Mouse (Mus musculus) left cerebral cortex, postnatal 14 days (tissue): ENCODE measurements around the gene Spdl1. TPM values are rescaled to one million over a fixed set of nuclear protein-coding genes. Genes with fewer than 3 reads are reported as not detected.
"Not testable (repeated sequence)": the region's sequence is repeated elsewhere in the genome, so short reads cannot be mapped to it uniquely, and the experiment has no call there.

ENCODE experiments used
- DNase-seq, 2 experiments: peaks; one replicate each; pipeline ENCODE4 v3.0.0; 2021 to 2022; ENCODE audit warnings: low spot score in 2 of 2, mixed read lengths in 1 of 2
- intact Hi-C: fragments of 180-260 bp; cut with DNase I; formaldehyde crosslinking; loops from one replicate; pipeline ENCODE4 v1.15.1; 2025
- total RNA-seq, 2 experiments: library from RNA; stranded (reverse); gene quantifications; 2 replicates each; pipeline ENCODE4 v1.2.3; 2021

Gene Spdl1
- total RNA-seq, 2 experiments from 2014 or later: 0.70 to 0.91 TPM

DNA sequence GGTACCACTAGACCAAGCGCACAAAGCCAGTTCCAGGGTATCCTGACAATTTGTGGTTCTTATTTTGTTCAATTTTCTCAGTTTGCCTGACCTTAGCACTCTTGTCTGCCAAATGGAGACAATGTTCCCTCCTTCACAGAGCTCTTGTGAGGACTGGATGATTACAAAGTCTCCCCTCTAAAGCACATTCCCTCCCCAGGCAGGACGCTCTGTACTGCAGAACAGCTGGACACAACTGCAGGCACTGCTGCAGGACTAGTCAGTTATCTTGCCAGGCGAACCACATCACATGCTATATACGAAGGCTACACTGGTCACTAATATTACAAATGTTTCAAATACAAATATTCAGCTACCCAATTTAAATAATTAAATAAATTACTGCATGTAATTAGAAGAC, 8.7 kb downstream of the Spdl1 start:
- DNase-seq: no peak

GRCm38 (mm10) chr11:34814767-34815166, 18.7 kb downstream of the Spdl1 start:
- intact Hi-C loops: loop anchor here (5.0 to 10.0 kb wide), 3 partner anchors 500 to 680 kb away; partner anchors contain the start of gene Fam196b
- peak; percentile 26 to 37 for DNase-seq

More for the DNA sequence above, 8.7 kb downstream of the Spdl1 start:
- intact Hi-C loops: no loop called here

- no peak for DNase-seq
- intact Hi-C loops: loop anchor here (5.0 to 10.0 kb wide), 3 partner anchors 500 to 680 kb away; partner anchors contain the start of gene Fam196b
Measured at GRCm38 (mm10) chr11:34814319-34814718, 19.1 kb downstream of the Spdl1 start.

DNA sequence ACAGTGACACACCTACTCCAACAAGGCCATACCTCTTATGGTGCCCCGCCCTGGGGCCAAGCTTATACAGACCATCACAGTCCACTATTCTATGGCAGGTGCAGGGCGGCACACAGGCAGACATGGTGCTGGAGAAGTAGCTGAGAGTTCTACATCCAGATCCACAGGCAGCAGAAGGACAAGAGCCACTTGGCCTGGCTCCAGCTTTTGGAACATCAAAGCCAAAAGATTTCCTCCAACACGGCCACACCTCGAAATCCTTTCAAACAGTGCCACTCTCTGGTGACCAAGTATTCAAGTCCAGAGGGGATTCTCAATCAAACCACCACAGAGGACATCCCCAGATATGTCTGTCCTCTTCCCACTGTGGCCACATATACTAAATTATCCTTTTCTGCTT, 28.4 kb downstream of the Spdl1 start:
- DNase-seq, intact Hi-C loops: not testable (repeated sequence)

GRCm38 (mm10) chr11:34798066-34798465, 35.4 kb downstream of the Spdl1 start:
- not testable (repeated sequence) for DNase-seq
- intact Hi-C loops: loop anchor here (5.0 kb wide), 1 partner anchor 571 kb away; no protein-coding TSS in a partner anchor

DNA sequence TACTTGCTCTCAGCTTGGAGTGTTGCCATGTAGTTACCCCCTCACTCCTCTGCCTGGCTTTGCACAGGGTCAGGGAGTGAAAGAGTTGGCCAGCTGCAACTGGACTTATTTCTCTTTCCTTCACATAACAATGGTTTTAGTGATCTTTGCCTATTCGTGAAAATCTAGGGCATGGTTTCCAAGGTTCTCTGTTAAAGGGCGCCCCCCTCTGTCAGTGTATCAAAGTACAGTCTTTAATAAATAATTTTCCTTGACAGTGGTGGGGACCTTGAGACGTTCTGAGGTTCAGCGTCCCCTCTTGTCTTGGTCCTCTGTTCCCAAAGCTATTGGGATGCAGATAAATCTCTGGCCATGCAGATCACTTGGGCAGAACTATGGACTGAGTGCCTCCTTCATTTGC, 37.3 kb downstream of the Spdl1 start:
- intact Hi-C loops: loop anchor here (5.0 kb wide), 1 partner anchor 569 kb away; no protein-coding TSS in a partner anchor
- DNase-seq: no peak

GRCm38 (mm10) chr11:34791872-34792271, 41.6 kb downstream of the Spdl1 start:
- no peak for DNase-seq
- intact Hi-C loops: no loop called here

DNA sequence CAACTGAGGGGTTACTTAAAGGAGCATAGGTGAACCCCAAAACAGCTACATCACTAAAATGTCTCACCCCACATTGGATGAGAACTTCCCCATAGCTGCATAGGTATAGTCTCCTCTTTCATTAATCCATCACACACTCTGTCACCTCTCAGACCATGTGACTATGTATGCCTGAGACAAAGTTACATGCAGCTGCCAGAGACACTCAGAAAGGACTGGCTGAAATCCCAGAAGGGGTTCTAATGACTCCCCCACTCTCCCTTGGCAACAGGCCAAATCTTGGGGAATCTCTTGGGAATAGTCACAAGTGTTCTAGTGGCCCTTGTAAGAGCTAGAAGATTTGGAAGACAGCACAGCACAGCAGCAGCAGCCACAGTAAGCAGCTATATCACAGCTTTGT, 48.6 kb downstream of the Spdl1 start:
- intact Hi-C loops: no loop called here
- no peak for DNase-seq

DNA sequence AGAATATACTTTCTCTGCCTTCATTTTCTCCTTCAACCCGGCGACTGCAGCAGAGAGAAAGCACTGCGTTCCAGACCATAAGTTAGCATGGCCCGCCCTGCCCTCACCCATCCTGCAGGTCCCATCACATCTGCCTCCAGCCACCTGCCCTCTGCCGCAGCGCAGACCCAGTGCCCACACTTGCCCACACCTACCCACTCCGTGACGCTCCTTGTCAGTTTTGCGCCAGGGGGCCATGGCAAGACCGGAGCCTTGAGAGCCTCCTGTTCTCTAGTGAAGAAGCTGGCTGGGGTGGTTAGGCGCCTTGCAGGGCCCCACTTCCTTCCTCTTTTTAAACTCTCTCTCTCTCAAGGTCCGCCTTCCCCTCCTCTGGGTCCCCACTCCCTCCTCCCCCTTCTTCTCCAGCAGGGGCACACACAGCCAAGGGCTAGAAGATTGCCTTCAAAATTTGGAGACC, 49.8 kb downstream of the Spdl1 start, which contains the start of gene Dock2:
Gene Dock2 (minus strand): TSS at position 306 of the 457 bp plus-strand sequence.
- intact Hi-C loops: no loop called here
- no peak for DNase-seq

DNA sequence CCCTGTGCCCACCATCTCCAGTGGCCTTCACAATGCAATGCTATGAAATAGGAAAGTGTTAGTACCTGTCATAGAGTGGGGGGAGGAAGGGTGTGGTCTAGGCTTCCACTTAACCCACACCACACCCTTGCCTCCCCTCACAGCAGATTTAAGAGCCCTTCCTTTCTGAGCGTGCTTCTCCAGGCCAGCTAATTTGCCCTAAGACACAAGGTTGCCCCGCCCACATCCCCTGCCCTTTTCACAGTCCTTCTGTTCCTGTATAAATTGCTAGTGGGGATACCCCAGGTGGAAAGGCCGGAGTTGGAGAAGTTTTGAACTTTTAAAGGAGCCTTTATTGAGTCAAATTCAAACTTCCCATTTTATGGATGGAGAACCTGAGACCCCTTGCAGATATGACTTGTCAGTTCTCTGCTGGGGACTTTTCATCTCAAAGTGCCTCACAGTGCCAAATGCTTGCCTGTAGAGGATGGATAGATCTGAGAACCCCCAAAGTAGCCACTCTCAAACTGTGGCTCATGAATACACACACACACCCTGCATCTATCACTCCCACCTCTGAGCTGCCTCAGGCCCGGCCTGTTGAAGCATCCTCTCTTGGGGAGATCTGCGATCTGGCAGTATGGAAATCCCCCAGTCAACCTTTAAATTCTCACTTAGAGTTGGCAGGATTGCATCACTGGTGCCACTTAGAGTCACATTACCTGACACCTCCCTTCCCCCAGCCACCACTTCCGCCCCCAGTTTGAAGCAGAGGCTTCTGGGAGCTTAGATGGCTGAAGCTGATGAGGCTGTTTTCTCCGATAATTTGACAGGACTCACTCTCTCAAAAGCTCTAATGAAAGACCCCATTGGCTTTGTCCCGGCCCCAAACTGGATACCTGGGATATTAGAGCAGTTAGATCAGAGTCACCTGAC, 50.7 kb downstream of the Spdl1 start:
- peak in 1 of 2 experiments; percentile 17 for DNase-seq
- intact Hi-C loops: no loop called here

- intact Hi-C loops: no loop called here
- no peak for DNase-seq
Measured at GRCm38 (mm10) chr11:34780786-34781185, 52.7 kb downstream of the Spdl1 start.

DNA sequence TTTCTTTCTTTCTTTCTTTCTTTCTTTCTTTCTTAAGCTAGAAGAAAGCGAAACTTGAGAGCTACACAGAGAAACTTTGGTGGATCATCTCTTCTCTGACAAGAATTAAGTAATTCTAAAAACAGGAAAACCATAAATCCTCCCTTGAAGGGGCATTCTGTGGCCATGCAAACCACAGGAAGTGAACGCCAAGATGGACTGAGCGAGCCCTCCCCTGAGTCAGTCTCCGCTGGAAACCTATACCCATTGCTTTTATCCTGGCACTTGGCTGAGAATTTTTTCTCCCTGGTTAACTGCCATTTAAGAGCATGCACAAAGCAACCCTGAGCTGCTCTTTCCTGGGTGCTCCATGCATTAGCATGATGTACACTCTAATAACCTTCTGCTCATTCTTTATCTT, 53.5 kb downstream of the Spdl1 start:
- intact Hi-C loops: no loop called here
- no peak for DNase-seq

GRCm38 (mm10) chr11:34778351-34778750, 55.1 kb downstream of the Spdl1 start:
- peak in 1 of 2 experiments; percentile 13 for DNase-seq
- intact Hi-C loops: no loop called here

DNA sequence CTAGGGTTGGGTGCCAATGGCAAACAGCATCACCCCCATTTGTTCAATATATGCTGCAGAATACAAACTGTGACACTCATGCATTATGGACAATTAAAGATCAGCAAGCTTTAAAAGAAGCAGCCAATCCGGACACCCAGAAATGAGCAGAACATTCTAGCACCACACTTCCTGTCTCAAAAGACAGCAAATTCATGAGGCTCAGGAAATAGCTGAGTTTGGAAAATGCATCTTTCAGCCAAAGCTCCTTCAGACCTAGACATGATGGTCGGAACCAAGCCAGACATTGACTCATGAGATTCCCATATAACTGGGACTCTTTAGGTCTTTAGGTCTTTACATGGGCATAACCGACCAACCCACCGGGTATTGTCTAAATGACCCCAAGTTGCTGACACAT, 55.9 kb downstream of the Spdl1 start:
- DNase-seq: no peak
- intact Hi-C loops: no loop called here

DNA sequence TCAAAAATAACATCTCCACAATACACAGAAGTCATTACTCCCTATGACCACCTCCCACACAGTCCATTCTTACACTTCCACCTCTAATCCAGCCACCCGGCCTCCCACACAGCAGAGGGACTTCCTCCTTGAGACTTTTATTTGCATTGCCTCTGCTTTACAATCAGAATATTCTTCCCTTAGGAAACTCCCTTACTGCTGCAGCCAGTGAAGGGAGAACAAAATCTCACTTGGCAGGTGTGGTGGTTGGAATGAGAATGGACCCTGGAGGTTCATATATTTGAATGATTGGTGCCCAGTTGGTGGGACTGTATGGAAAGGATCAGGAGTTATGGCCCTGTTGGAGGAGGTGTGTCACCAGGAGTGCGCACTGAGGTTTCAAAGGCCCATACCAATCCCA, 57.4 kb downstream of the Spdl1 start:
- DNase-seq: no peak
- intact Hi-C loops: no loop called here

DNA sequence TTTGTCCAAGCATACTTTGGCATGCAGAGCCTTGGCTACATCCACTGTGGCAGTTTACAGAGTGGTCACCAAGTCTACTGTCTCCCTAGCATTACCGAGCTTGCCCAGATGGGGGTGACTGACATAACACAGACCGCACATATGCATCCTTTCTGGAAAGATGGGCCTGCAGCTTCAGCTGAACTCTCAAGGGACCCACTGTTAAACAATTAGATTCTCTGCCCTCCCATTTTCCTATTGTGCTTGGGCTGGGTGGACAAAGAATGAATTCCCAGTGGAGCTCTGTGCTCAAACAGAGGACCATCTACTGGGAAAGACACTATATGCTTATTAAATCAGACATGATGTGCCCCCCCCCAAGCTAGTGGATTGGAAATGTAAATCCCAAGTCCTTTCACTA, 58.8 kb downstream of the Spdl1 start:
- DNase-seq: no peak
- intact Hi-C loops: no loop called here

GRCm38 (mm10) chr11:34773304-34773895, 60.0 kb downstream of the Spdl1 start:
- no peak for DNase-seq
- intact Hi-C loops: no loop called here

DNA sequence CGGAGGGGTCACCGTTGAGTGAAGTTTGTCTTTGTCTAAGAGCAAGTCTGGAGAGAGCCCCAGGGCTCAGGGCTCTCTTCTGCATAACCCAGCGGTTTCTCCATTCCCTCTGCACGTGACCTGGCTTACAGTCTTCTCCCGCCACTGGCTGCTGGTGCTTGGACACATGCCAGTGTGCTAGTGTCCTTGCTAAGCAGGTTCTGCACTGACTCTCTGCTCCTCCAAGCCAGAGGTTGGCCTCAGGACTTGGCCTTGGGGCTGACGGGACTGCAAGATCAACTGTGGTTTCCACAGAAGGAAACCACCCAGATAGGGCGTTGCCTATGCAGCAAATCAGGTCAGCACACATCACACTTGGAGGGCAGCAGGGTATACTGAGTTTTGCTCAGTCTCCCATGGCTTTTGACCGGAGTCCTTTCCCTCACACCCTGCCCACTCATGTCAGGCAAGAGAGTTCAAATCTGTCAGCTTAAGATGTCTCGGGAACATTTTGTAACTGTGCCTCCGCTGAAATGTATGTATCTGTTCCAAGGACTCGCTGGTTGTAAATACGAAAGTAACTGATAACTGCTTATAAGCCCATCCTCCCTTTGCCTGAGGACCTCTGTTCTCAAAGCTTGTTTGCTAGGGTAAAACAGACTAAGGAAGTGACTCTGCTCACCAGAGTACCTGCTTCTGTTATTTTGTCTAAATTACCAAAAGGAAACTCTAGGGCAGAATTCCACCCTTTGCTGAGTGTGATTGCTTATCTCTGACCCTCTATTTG, 62.0 kb downstream of the Spdl1 start:
- intact Hi-C loops: no loop called here
- DNase-seq: peak; percentile 22 to 37

- intact Hi-C loops: no loop called here
- DNase-seq: no peak
Measured at GRCm38 (mm10) chr11:34770666-34771065, 62.8 kb downstream of the Spdl1 start.

- intact Hi-C loops: no loop called here
- DNase-seq: no peak
Measured at GRCm38 (mm10) chr11:34769946-34770345, 63.5 kb downstream of the Spdl1 start.
